Mouse (Mus musculus): ENCODE measurements at regions not wholly inside any gene's neighbourhood (a gene's known extent, or its start where the extent isn't known, plus 50 kb on each side); places are given as distances from the start of the nearest gene placed in this dataset.
A peak's percentile ranks its signal among the peaks of the same experiment; 100 is the strongest.

DNA sequence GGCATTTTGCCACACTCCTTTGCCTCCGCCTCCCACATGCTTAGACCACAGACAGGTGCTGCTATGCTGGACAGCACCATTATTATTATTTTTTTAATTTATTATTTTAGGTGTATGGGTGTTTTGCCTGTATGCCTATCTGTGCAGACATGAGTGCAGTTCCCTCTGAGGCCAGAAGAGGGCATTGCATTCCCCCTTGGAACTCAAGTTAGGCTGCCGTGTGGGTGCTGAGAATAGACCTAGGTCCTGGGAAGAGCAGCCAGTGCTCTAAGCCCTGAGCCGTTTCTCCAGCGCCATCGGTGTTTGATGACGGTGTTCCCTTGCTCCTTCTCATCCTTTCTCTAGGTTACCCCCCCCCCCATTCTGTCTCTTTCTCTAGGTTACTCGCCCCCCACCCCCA, 49.9 kb upstream of the Ucn3 start:
- TF ChIP-seq CTCF (IDR thresholded peaks at IDR 0.05; ENCODE audit: low read depth) (peak; percentile 31), EP300 (IDR thresholded peaks at IDR 0.05; ENCODE audit: low read depth) (no peak)

Data from liver, postnatal 0 days (tissue).